Mouse (Mus musculus): ENCODE data around the gene Ssc4d. TPM values are rescaled to one million over a fixed set of nuclear protein-coding genes. Genes with fewer than 3 reads are reported as not detected.

Gene Ssc4d
- polyA plus RNA-seq, 1 experiment: 2.7 TPM

DNA sequence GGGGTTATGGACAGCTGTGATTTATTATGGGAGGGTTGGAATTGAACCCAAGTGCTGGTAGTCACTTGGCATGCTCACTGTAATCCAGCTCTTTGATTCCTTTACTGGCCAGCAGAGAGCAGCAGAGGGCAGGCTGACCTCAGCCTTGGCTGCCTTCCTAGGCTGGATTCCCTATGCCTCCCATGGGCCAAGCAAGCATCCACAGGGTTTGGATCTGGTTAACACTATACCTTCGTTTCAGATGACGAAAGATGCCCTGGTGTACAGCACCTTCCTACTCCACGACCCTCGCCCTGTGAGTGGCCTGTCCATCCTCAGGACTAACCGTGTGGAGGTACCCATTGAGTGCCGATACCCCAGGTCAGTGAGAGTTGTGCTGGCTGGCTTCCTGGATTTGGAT, 8.1 kb upstream of the Ssc4d start:
- TF ChIP-seq POLR2A (IDR thresholded peaks at IDR 0.05; ENCODE audit: extremely low read depth, insufficient read depth, low read length) (no peak), CTCF (IDR thresholded peaks at IDR 0.05; ENCODE audit: extremely low read depth, insufficient read depth, low read length) (peak; percentile 85)
- H3K27ac ChIP-seq (ENCODE audit: insufficient read depth, low read length): no peak overlapping the region
- no peaks in the 10 kb centered on the region for H3K4me1 ChIP-seq (ENCODE audit: control insufficient read depth, insufficient read depth, low read length)
- H3K4me3 ChIP-seq (ENCODE audit: insufficient read depth, low read length): no peak overlapping the region

DNA sequence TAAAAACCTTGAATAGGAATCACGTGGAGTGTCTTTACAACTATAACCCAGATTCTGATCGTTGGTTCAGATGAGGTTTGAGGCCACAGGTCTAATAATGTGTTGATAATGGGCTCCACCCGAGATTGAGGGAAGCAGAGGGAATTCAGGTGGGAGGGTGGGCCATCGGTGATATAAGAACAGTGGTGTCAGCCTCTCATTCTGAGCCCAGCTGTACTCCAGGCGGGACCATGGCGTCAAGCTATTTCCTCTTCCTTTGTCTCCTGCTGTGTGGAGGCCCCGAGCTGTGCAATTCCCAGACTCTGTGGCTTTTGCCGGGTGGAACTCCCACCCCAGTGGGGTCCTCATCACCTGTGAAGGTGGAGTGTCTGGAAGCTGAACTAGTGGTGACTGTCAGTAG, 5.6 kb upstream of the Ssc4d start, which contains the start of gene Zp3:
Gene Zp3, plus strand, starts transcription at position 196 of the 400 bp plus-strand sequence.
- Histone ChIP-seq H3K4me3 (ENCODE audit: insufficient read depth, low read length) (no peak within 1 kb of the TSS), H3K27ac (ENCODE audit: insufficient read depth, low read length) (no peak within 1 kb of the TSS)
- no peak for TF ChIP-seq POLR2A (IDR thresholded peaks at IDR 0.05; ENCODE audit: extremely low read depth, insufficient read depth, low read length)
- no peak for TF ChIP-seq CTCF (IDR thresholded peaks at IDR 0.05; ENCODE audit: extremely low read depth, insufficient read depth, low read length)

DNA sequence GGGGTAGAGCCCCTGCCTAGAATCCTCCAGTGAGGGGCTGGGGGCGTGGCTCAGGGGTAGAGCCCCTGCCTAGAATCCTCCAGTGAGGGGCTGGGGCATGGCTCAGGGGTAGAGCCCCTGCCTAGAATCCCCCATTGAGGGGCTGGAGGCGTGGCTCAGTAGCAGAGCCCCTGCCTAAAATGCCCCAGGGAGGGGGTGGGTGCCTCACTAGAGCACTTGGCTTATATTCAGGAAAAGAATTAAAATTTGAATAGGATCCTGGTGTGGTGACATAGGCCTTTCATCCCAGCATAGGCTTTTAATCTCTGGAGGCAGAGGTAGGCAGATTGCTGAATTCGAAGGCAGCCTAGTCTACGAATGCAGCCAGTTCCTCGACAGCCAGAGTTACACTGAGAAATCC, 5.0 kb upstream of the Ssc4d start:
- Histone ChIP-seq H3K4me3 (ENCODE audit: insufficient read depth, low read length) (no peak overlapping the region), H3K27ac (ENCODE audit: insufficient read depth, low read length) (no peak overlapping the region), H3K4me1 (ENCODE audit: control insufficient read depth, insufficient read depth, low read length) (no peaks in the 10 kb centered on the region)
- TF ChIP-seq CTCF (IDR thresholded peaks at IDR 0.05; ENCODE audit: extremely low read depth, insufficient read depth, low read length) (no peak), POLR2A (IDR thresholded peaks at IDR 0.05; ENCODE audit: extremely low read depth, insufficient read depth, low read length) (no peak)

More for the DNA sequence above, 5.6 kb upstream of the Ssc4d start, which contains the start of gene Zp3:
- no peaks in the 10 kb centered on the region for H3K4me1 ChIP-seq (ENCODE audit: control insufficient read depth, insufficient read depth, low read length)

DNA sequence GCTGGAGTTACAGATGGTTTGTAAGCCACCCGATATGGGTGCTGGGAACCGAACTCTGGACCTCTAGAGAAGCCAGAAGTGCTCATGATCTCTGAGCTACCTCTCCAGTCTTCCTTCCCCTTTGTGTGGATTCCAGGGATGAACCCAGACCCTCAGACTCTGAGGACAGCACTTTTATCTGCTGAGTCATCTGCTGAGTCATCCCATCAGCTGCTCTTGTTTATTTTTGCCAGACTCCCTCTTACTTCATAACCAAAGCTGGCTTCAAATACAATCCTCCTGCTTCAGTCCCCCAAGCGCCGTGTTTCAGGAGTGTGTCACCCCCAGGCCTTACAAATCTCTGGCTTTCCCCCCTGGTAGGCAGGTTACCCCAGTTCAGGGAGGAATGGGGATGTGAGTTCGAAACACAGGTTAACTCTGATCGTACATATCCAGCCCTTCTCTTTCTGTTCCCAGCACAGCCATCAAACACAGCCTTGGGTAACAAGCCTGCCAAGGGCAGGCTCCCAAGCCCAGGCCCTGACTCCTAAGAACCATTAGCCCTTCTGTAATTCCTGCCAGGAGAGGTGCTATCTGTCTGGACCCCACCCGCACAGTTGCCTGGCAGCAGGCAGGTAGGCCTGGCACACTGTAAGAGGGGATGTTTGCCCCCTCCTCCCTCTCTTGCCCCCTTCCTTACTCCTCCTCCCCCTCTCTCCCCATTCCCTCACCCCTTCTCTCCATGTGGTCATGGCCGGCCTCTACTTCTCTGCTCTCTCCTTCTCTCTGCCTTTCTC, 1.8 kb upstream of the Ssc4d start:
- TF ChIP-seq POLR2A (IDR thresholded peaks at IDR 0.05; ENCODE audit: extremely low read depth, insufficient read depth, low read length) (no peak), CTCF (IDR thresholded peaks at IDR 0.05; ENCODE audit: extremely low read depth, insufficient read depth, low read length) (no peak)

DNA sequence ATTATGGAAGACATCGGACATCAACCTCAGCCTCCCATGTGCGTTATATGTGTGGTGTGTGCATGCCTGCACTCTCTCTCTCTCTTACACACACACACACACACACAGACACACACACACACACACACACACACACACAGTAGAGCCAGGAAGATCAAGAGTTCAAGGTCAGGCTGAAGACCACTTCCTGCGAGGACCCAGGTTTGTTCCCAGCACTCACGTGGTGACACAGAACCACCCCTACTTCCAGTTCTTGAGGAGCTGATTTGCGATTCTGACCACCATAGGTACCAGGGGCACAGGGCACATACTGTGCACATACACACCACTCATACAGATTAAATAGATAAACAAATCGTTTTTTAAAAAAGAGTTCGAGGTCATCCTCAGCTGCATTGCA, 2.5 kb downstream of the Ssc4d start:
- H3K4me1 ChIP-seq (ENCODE audit: control insufficient read depth, insufficient read depth, low read length): no peaks in the 10 kb centered on the region
- H3K4me3 ChIP-seq (ENCODE audit: insufficient read depth, low read length): no peak overlapping the region
- no peak overlapping the region for H3K27ac ChIP-seq (ENCODE audit: insufficient read depth, low read length)
- no peak for TF ChIP-seq POLR2A (IDR thresholded peaks at IDR 0.05; ENCODE audit: extremely low read depth, insufficient read depth, low read length)
- TF ChIP-seq CTCF (IDR thresholded peaks at IDR 0.05; ENCODE audit: extremely low read depth, insufficient read depth, low read length): no peak

More for the DNA sequence above, 1.8 kb upstream of the Ssc4d start:
- H3K27ac ChIP-seq (ENCODE audit: insufficient read depth, low read length): no peak overlapping the region
- no peaks in the 10 kb centered on the region for H3K4me1 ChIP-seq (ENCODE audit: control insufficient read depth, insufficient read depth, low read length)
- H3K4me3 ChIP-seq (ENCODE audit: insufficient read depth, low read length): no peak overlapping the region

DNA sequence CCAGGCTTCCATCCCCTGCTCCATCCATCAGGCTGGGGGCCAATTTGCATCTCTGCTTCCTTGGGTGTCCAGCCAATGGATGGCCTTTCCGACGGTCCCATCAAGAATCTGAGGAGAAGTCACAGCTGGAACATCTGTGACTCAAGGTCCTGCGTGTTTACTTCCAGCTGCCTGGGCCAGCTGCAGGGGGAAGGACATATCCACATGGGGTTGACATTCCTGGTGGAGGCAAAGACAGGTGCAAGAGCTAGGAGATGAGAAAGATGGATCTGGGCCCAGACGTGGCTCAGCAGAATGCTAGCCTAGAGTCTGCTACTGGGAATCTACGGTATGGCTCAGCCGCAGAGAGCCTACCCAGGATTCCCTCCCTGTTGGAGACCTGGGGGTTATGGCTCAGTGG, 4.1 kb downstream of the Ssc4d start:
- TF ChIP-seq POLR2A (IDR thresholded peaks at IDR 0.05; ENCODE audit: extremely low read depth, insufficient read depth, low read length): no peak
- no peak for TF ChIP-seq CTCF (IDR thresholded peaks at IDR 0.05; ENCODE audit: extremely low read depth, insufficient read depth, low read length)
- no peak overlapping the region for H3K27ac ChIP-seq (ENCODE audit: insufficient read depth, low read length)
- no peaks in the 10 kb centered on the region for H3K4me1 ChIP-seq (ENCODE audit: control insufficient read depth, insufficient read depth, low read length)
- H3K4me3 ChIP-seq (ENCODE audit: insufficient read depth, low read length): no peak overlapping the region

DNA sequence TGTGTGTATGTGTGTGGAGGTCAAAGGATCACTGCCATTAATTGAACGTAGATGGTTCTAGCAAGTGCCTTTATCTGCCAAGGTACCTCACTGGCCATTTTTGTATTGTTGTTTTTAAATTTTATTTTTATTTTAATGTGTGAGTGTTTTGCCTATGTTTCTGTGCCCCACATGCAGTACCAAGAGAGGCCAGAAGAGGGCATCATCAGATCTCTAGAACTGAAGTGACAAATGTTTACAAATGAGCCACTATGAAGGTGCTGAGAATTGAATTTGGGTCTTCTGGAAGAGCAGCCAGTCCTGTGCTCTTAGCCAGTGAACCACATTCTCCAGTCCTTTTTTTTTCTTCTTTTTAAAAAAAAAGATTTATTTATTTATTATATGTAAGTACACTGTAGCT, 5.5 kb downstream of the Ssc4d start:
- TF ChIP-seq POLR2A (IDR thresholded peaks at IDR 0.05; ENCODE audit: extremely low read depth, insufficient read depth, low read length): no peak
- TF ChIP-seq CTCF (IDR thresholded peaks at IDR 0.05; ENCODE audit: extremely low read depth, insufficient read depth, low read length): peak; percentile 40; the same call in 1 of the 2 replicates
- no peak overlapping the region for H3K27ac ChIP-seq (ENCODE audit: insufficient read depth, low read length)
- no peaks in the 10 kb centered on the region for H3K4me1 ChIP-seq (ENCODE audit: control insufficient read depth, insufficient read depth, low read length)
- no peak overlapping the region for H3K4me3 ChIP-seq (ENCODE audit: insufficient read depth, low read length)

DNA sequence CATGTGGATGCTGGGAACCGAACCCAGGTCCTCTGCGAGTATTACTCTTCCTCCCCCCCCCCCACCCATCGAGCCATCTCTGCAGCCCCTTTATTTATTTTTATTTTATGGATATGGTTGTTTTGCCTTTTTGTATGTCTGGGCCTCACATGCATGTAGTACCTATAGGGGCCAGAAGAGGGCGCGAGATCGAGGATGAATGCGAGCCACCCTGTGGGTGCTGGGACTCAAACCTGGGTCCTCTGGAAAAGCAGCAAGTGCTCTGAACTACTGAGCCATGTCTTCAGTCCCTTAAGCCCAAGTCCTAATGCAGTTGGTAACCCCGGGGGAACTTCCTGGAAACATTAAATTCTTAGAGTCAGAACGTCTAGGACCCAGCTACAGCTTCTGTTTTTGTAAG, 7.5 kb downstream of the Ssc4d start:
- Histone ChIP-seq H3K4me3 (ENCODE audit: insufficient read depth, low read length) (no peak overlapping the region), H3K27ac (ENCODE audit: insufficient read depth, low read length) (no peak overlapping the region), H3K4me1 (ENCODE audit: control insufficient read depth, insufficient read depth, low read length) (peaks cover 2% of the 10 kb centered on the region; the same call in 1 of the 2 replicates)
- TF ChIP-seq CTCF (IDR thresholded peaks at IDR 0.05; ENCODE audit: extremely low read depth, insufficient read depth, low read length) (0 out of 2 replicates have a peak, but pooled peaks have one; percentile 5), POLR2A (IDR thresholded peaks at IDR 0.05; ENCODE audit: extremely low read depth, insufficient read depth, low read length) (no peak)

DNA sequence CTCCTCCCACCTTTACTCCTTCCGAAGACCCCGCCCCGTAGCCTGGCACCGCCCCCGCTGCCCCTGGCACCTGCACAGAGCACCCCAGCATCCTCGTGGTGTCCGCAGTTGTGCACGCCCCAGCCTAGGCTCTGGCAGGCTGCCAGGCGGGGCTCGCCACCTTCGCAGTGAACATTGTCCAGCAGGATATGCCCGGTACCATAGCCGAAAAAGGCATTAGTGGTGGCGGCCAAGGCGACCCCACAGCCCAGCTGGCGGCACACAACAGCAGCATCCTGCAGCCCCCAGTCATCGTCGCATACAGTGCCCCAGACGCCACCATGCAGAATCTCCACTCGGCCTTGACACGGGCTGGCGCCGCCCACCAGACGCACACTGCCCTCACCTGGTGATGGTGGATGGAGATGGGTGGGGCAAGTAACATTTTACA, 8.8 kb downstream of the Ssc4d start:
- Histone ChIP-seq H3K4me3 (ENCODE audit: insufficient read depth, low read length) (peak overlapping the region; percentile 7; the same call in 1 of the 2 replicates), H3K27ac (ENCODE audit: insufficient read depth, low read length) (no peak overlapping the region)

DNA sequence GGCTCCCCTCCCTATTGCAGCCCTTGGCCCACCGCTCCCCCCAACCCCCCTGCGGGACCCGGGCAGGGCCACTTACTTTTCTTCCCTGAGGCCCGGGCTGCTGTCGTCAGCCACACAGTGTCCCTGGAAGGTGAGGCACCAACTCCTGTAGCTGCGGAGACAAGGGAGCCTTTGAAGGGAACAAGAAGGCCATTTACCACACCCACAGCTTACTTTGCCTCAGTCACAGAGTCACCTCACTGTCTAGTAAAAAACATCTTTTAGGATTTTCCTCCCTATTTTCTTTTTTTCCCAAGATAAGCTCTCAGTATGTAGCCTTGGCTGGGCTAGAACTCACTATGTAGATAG, 11.1 kb downstream of the Ssc4d start:
- TF ChIP-seq POLR2A (IDR thresholded peaks at IDR 0.05; ENCODE audit: extremely low read depth, insufficient read depth, low read length): no peak
- no peak for TF ChIP-seq CTCF (IDR thresholded peaks at IDR 0.05; ENCODE audit: extremely low read depth, insufficient read depth, low read length)
- Histone ChIP-seq H3K27ac (ENCODE audit: insufficient read depth, low read length) (peak overlapping the region; percentile 92; the same call in 1 of the 2 replicates), H3K4me1 (ENCODE audit: control insufficient read depth, insufficient read depth, low read length) (peaks cover 4% of the 10 kb centered on the region; the same call in 1 of the 2 replicates), H3K4me3 (ENCODE audit: insufficient read depth, low read length) (peak overlapping the region; percentile 36)

More for the DNA sequence above, 8.8 kb downstream of the Ssc4d start:
- no peak for TF ChIP-seq POLR2A (IDR thresholded peaks at IDR 0.05; ENCODE audit: extremely low read depth, insufficient read depth, low read length)
- no peak for TF ChIP-seq CTCF (IDR thresholded peaks at IDR 0.05; ENCODE audit: extremely low read depth, insufficient read depth, low read length)
- H3K4me1 ChIP-seq (ENCODE audit: control insufficient read depth, insufficient read depth, low read length): peaks cover 4% of the 10 kb centered on the region; the same call in 1 of the 2 replicates
